Mouse (Mus musculus) G1E (cell line): Measurements from ENCODE around the gene Hoxa13.

ENCODE experiments used
- CTCF ChIP-seq: IDR thresholded peaks from 2 replicates; pipeline ENCODE4 v1.5.1; 2012; ENCODE audit warnings: low read depth, low read length, inconsistent platforms, mixed read lengths
- GATA1 ChIP-seq: IDR thresholded peaks from 2 replicates; pipeline ENCODE4 v1.6.1; 2012; ENCODE audit warnings: borderline replicate concordance, low read length, inconsistent platforms, mixed read lengths
- GATA2 ChIP-seq: IDR thresholded peaks from 2 replicates; pipeline ENCODE4 v1.6.1; 2012; ENCODE audit warnings: low read depth, low read length, inconsistent platforms, borderline replicate concordance
- TAL1 ChIP-seq: conservative IDR thresholded peaks from 2 replicates; pipeline ENCODE4 v1.6.1; 2012; ENCODE audit warnings: low read depth, low read length, inconsistent platforms, mixed read lengths

GRCm38 (mm10) chr6:52300806-52301205 lies 40.1 kb upstream of the Hoxa13 start:
- TF ChIP-seq GATA1 (no peak), CTCF (no peak), GATA2 (no peak), TAL1 (no peak)
